In genomic region chr2:32335888-32336287, GRCm38 (mm10) we compare ENCODE assay signal across 15 mouse cellular contexts. TPM values are rescaled to one million over a fixed set of nuclear protein-coding genes. Genes with fewer than 3 reads are reported as not detected.
DNase-seq lines count a peak whose midpoint lies in the region.
"Had no signal": no experiment of that assay in that cellular context is flagged by ENCODE, and none has a peak within 500 bp of the region (broad histone marks: within the 10 kb centered on the region; RNA-seq: fewer than 3 reads in every experiment).

No protein-coding gene starts in this region.

- peak; percentile 30 for DNase-seq in heart, postnatal 4 days
- no peak for DNase-seq in heart, postnatal 36 days
- peak; percentile 57 to 66 for DNase-seq in kidney, postnatal 4 days
- no peak for DNase-seq in kidney, adult 18-20 months
- DNase-seq in urinary bladder, postnatal 25 days (ENCODE audit: low spot score): peak; percentile 25
- no peak for DNase-seq in urinary bladder, postnatal 10 days (ENCODE audit: low spot score)
- no peak for DNase-seq in ovary, postnatal 10 days (ENCODE audit: low spot score)
- DNase-seq: adrenal gland, adult 2 months; adrenal gland, postnatal 36 days; cerebellum, adult 18-20 months; kidney, adult 9 months; liver, embryonic 13.5 days; lung, adult 18-20 months; lung, postnatal 4 days; right cerebral cortex, postnatal 25 days had no signal

- intact Hi-C loops in heart, postnatal 36 days (cut with DNase I): no loop called here

RNA-seq across cellular contexts. Expression of gene Ciz1, which starts 16.2 kb away (rescaled TPM):
- total RNA-seq in heart, postnatal 4 days (2021): 10 to 100 TPM; 34.5 to 48.3 TPM
- 10 to 100 TPM; 25.0 to 33.3 TPM for total RNA-seq in heart, postnatal 36 days (2021)

RNA-seq across cellular contexts. Expression of gene Dnm1, which starts 17.2 kb away (rescaled TPM):
- total RNA-seq in heart, postnatal 4 days (2021): 1 to 10 TPM; 9.0 to 9.6 TPM
- total RNA-seq in heart, postnatal 36 days (2021): 1 to 10 TPM; 4.0 TPM

RNA-seq across cellular contexts. Expression of gene 1110008P14Rik, which starts 45.9 kb away (rescaled TPM):
- 10 to 100 TPM; 43.7 to 47.6 TPM for total RNA-seq in heart, postnatal 4 days (2021)
- total RNA-seq in heart, postnatal 36 days (2021): 10 to 100 TPM; 43.9 to 44.3 TPM

RNA-seq across cellular contexts. Expression of gene Swi5, which starts 48.0 kb away (rescaled TPM):
- 100 to 1,000 TPM; 181 to 193 TPM for total RNA-seq in heart, postnatal 4 days (2021)
- total RNA-seq in heart, postnatal 36 days (2021): 100 to 1,000 TPM; 188 to 208 TPM

RNA-seq across cellular contexts. Expression of gene Golga2, which starts 48.7 kb away (rescaled TPM):
- total RNA-seq in heart, postnatal 4 days (2021): 10 to 100 TPM; 75.1 to 78.1 TPM
- 10 to 100 TPM; 74.5 to 78.2 TPM for total RNA-seq in heart, postnatal 36 days (2021)

Comparison
In these comparisons a context has a peak if more than half of its experiments do, and no peak if none do; other contexts are left out.
1. DNase-seq: peak in heart, postnatal 4 days (single experiment), kidney, postnatal 4 days (2 of 2) and urinary bladder, postnatal 25 days (single experiment); none in heart, postnatal 36 days (0 of 2), kidney, adult 18-20 months (single experiment), urinary bladder, postnatal 10 days (single experiment) and ovary, postnatal 10 days (single experiment).